Mouse (Mus musculus) megakaryocyte progenitor cell, adult 5-6 weeks (primary cell): ENCODE results near the gene 2310034G01Rik. TPM values are rescaled to one million over a fixed set of nuclear protein-coding genes. Genes with fewer than 3 reads are reported as not detected.

ENCODE experiments used
- ATAC-seq: replicated peaks from 2 replicates; pipeline ENCODE4 v1.8.0; 2016; ENCODE audit warnings: mild to moderate bottlenecking, moderate TSS enrichment, inconsistent platforms; ENCODE audit not compliant: poor library complexity
- total RNA-seq, 2 experiments: library from RNA; stranded (forward) in 1 of 2; stranded (reverse) in 1 of 2; fragments of 157-497, 149-512 nt in 1 of 2; fragments of 200-1000 nt in 1 of 2; gene quantifications; 2 replicates each; pipeline versions ENCODE4 v1.2.3 to v1.2.4; 2015 to 2017

Gene 2310034G01Rik
- total RNA-seq, 2 experiments from 2014 or later = 0.29 to 1.5 TPM

GRCm38 (mm10) chr19:46329031-46329641 lies 21.0 kb downstream of the 2310034G01Rik start:
- no peak for ATAC-seq

- ATAC-seq = peak; percentile 72
These were observed 21.7 kb downstream of the 2310034G01Rik start, which contains the start of gene Fbxl15 for GRCm38 (mm10) chr19:46328081-46329030. Fbxl15 (plus strand) TSS chr19:46328184.

DNA sequence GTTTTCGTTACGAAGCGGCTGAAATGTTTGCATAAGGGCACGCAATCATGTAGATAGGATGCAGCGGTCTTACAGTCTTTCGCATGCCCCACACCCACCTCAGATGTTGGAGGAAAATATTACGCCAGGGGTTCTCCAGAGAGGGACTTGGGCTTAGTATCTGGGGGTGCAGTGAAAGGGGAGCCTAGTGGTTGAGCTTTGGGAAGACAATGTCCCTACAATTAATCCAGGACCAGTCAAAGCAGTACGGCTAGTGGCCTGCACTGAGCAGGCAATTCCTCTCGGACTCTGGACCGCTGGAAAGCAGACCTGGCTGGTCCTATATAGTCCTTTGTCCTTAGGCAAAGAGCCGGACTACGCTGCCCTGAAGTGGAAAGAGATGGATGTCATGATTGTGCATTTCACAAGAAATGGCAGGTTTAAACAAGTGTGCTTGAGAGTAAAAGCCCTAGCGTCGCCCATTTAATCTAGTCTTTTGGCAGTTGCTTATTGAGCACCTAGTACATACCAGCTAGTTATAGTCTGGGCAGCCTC lies 22.5 kb downstream of the 2310034G01Rik start:
- ATAC-seq = no peak

DNA sequence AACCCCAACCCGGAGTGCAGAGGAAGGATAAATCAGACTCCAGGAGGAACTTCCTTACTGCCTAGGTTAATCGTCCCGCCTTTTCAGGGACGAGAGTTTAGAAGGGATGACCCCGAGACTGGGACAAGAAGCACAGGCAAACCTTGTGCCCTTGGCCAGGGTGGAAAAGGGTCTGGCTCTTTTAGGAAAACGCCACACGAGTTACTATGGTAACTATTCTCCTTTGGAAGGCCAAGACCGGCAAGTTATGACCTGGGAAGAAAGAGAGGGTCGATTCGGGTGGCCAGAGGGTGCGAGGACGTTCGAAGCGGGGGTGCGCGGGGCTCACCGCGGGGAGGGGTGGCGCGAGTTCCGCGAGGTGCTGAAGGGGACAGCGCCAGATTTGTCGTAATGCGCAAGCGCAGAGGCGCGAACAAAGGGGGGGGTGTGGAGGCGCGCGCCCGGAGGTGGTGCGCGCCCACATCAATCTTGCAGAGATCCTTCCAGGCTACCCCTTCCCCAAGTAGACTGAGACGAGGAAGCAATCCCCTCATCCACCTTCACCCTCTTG lies 23.3 kb downstream of the 2310034G01Rik start, which contains the start of gene Psd:
Gene Psd, minus strand, starts transcription at position 401 of the 550 bp plus-strand sequence.
- peak; percentile 50 for ATAC-seq

- no peak for ATAC-seq
These were observed 23.9 kb downstream of the 2310034G01Rik start for GRCm38 (mm10) chr19:46326019-46326755.

- ATAC-seq = no peak
These were observed 25.2 kb downstream of the 2310034G01Rik start for GRCm38 (mm10) chr19:46324918-46325317.

DNA sequence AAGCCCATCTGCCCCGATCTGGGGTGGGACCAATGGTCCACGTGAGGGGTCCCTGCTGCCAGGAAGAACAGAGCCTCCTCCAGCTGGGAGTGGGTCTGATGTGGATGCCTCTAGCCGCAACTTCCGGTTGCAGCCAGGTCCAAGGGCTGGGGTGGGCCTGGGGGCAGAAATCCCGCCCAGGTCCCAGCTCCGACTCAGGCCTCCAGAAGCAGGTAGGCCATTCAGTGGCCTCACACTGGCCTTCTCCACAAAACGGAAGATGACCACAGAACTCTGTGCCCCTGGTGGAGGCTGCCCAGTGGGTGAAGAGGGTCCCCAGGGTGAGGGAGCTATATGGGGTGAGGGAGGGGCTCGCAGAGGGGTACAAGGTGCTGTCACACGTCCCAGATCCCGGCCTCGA lies 25.7 kb downstream of the 2310034G01Rik start:
- no peak for ATAC-seq

GRCm38 (mm10) chr19:46323716-46324115 lies 26.4 kb downstream of the 2310034G01Rik start:
- ATAC-seq = no peak

GRCm38 (mm10) chr19:46322996-46323572 lies 27.0 kb downstream of the 2310034G01Rik start:
- no peak for ATAC-seq

DNA sequence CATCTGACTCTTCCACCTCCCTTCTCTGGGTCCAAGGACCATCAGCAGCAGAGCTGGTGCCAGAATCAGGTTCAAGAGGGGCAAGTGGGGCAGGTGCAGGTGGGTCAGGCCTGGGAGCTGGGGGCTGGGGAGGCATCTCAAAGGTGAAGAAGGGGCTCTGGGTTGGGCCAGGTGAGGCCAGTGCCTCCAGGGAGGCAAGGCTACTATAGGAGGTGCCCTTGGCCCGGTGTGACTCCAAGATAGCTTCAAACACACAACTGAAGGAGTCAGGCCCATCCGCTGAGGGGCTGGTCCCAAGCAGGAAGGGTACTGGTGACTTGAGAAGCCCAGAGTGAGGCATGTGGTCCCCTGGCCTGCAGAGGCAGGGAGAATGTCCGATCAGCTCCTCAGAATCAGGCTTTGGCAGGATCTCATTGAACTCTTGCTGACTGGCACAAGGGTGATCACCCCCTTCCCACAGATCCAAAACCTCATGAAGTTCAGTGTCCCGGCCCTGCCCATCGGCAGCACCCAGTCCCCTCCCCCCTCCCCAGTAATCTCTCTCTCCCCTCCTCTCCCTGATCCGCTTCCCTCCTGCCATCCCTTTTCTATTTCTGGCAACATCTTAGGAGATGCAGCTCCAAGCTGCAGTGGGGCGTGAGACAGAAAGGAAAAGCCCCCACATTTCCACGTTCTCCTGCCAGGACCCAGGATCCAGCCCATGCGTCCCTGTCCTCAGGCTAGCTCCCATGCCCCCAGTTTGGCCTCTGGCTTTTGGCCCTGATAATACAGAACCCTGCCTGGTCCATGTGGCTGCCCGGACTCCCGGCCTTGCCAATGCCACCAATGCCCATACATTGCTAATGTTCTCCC lies 27.7 kb downstream of the 2310034G01Rik start:
- ATAC-seq = no peak

- no peak for ATAC-seq
These were observed 28.8 kb downstream of the 2310034G01Rik start for GRCm38 (mm10) chr19:46321101-46321943.

- ATAC-seq = no peak
These were observed 29.9 kb downstream of the 2310034G01Rik start for GRCm38 (mm10) chr19:46320076-46320785.

- no peak for ATAC-seq
These were observed 31.3 kb downstream of the 2310034G01Rik start for GRCm38 (mm10) chr19:46318586-46319378.

- ATAC-seq = no peak
These were observed 32.1 kb downstream of the 2310034G01Rik start for GRCm38 (mm10) chr19:46318031-46318471.

GRCm38 (mm10) chr19:46317546-46317885 lies 32.6 kb downstream of the 2310034G01Rik start:
- ATAC-seq = no peak

- no peak for ATAC-seq
These were observed 33.1 kb downstream of the 2310034G01Rik start for GRCm38 (mm10) chr19:46316846-46317545.
